In the genomic region with DNA sequence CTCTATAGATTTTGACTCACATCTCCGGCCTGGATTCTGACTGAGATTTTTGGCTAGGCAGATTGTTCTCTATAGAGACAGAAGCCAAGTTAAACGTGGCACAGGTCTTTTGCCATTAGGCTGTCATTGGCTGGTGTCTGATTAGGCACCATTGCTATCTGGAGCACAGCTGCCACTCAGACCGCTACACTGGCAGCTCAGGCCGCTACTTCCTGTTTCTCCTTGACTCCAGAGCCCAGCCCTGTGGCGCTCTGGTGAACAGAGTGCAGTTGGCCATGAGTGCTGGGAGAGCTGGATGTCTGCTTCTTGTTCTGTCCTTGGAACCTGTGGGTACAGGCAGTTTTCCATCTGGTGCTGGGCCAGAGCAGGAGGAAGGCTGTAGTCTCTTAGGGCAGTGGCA, we compare ENCODE assay signal across 8 mouse cellular contexts. TPM values are rescaled to one million over a fixed set of nuclear protein-coding genes. Genes with fewer than 3 reads are reported as not detected.
DNase-seq lines count a peak whose midpoint lies in the region; ATAC-seq lines count a peak whose summit lies in the region.

No protein-coding gene starts in this region.

- H3K9ac ChIP-seq in limb, embryonic 12.5 days (replicated peaks), result no peak overlapping the region
- H3K9ac ChIP-seq in hindbrain, embryonic 11.5 days (ENCODE audit: low read depth, low read length), result no peak overlapping the region

- WGBS in limb, embryonic 12.5 days, result 80% methylated on average over 5 of the region's 5 CpGs
- WGBS in limb, embryonic 10.5 days, result 88% methylated on average over 5 of the region's 5 CpGs
- WGBS in hindbrain, embryonic 11.5 days, result 89% methylated on average over 5 of the region's 5 CpGs

- H3K36me3 ChIP-seq in limb, embryonic 12.5 days, result peaks cover 26% of the 10 kb centered on the region
- H3K36me3 ChIP-seq in limb, embryonic 10.5 days, result peaks cover 5% of the 10 kb centered on the region; the same call in 1 of the 2 replicates
- H3K36me3 ChIP-seq in hindbrain, embryonic 11.5 days (ENCODE audit: control insufficient read depth, insufficient read depth, low read length), result no peaks in the 10 kb centered on the region

- H3K27me3 ChIP-seq in limb, embryonic 12.5 days, result no peaks in the 10 kb centered on the region
- H3K27me3 ChIP-seq in limb, embryonic 10.5 days (ENCODE audit: low read depth, poor library complexity, severe bottlenecking), result no peaks in the 10 kb centered on the region
- H3K27me3 ChIP-seq in hindbrain, embryonic 11.5 days (ENCODE audit: control insufficient read depth, insufficient read depth, low read length), result no peaks in the 10 kb centered on the region

- no peaks in the 10 kb centered on the region for H3K4me1 ChIP-seq in limb, embryonic 12.5 days (replicated peaks)
- H3K4me1 ChIP-seq in limb, embryonic 10.5 days, result no peaks in the 10 kb centered on the region
- no peaks in the 10 kb centered on the region for H3K4me1 ChIP-seq in hindbrain, embryonic 11.5 days (replicated peaks; ENCODE audit: control insufficient read depth, insufficient read depth, low read length)

- intact Hi-C loops in heart, postnatal 14 days (cut with DNase I), result loop anchor here (5.0 kb wide), 1 partner anchor 70 kb away; no protein-coding TSS in a partner anchor

- H3K4me3 ChIP-seq in limb, embryonic 12.5 days (replicated peaks), result no peak overlapping the region
- H3K4me3 ChIP-seq in limb, embryonic 10.5 days, result no peak overlapping the region
- H3K4me3 ChIP-seq in hindbrain, embryonic 11.5 days (ENCODE audit: low read depth, low read length), result no peak overlapping the region

- no peak overlapping the region for H3K27ac ChIP-seq in limb, embryonic 12.5 days
- H3K27ac ChIP-seq in limb, embryonic 10.5 days, result no peak overlapping the region
- no peak overlapping the region for H3K27ac ChIP-seq in hindbrain, embryonic 11.5 days (ENCODE audit: low read depth, low read length)

- no peak for DNase-seq in limb, embryonic 10.5 days (ENCODE audit: low spot score)
- peak; percentile 84 for DNase-seq in adrenal gland, postnatal 10 days
- peak; percentile 70 to 77 for DNase-seq in heart, postnatal 14 days
- DNase-seq in frontal cortex, postnatal 25 days (ENCODE audit: low spot score in 2 of 2), result no peak
- DNase-seq in hindbrain, embryonic 11.5 days (ENCODE audit: low spot score), result no peak

- no peaks in the 10 kb centered on the region for H3K9me3 ChIP-seq in limb, embryonic 12.5 days
- H3K9me3 ChIP-seq in limb, embryonic 10.5 days (replicated peaks), result no peaks in the 10 kb centered on the region
- no peaks in the 10 kb centered on the region for H3K9me3 ChIP-seq in hindbrain, embryonic 11.5 days (ENCODE audit: control insufficient read depth, low read length)

- ATAC-seq in limb, embryonic 12.5 days (ENCODE audit: insufficient number of reproducible peaks, insufficient read depth, low FRiP score, low TSS enrichment, low read depth), result peak; percentile 56; the same call in 1 of the 2 replicates
- peak; percentile 58; the same call in 1 of the 2 replicates for ATAC-seq in erythroblast, adult 5-6 weeks (replicated peaks; ENCODE audit: low FRiP score, poor library complexity, severe bottlenecking)
- ATAC-seq in neutrophil, adult 5-6 weeks (ENCODE audit: extremely low read depth, insufficient number of reproducible peaks, low FRiP score, poor library complexity, severe bottlenecking), result 0 out of 2 replicates have a peak, but pooled peaks have one; percentile 25
- ATAC-seq in hindbrain, embryonic 11.5 days (ENCODE audit: low FRiP score), result no peak

- H3K4me2 ChIP-seq in limb, embryonic 12.5 days, result no peak overlapping the region
- H3K4me2 ChIP-seq in hindbrain, embryonic 11.5 days (replicated peaks; ENCODE audit: low read depth, low read length), result no peak overlapping the region

RNA-seq across cellular contexts. Expression of gene Hbp1, which starts 33.1 kb away (rescaled TPM):
- 133 and 134 TPM in 2 replicates for polyA plus RNA-seq in limb, embryonic 12.5 days (2016; fragmentation: Nextera tagmentation; extraction: Ambion mirVana)
- polyA plus RNA-seq in limb, embryonic 10.5 days (2016; fragmentation: Nextera tagmentation; extraction: Ambion mirVana), result 84.4 and 110 TPM in 2 replicates
- total RNA-seq in adrenal gland, postnatal 10 days (2021), result 100 to 1,000 TPM; 106 to 116 TPM
- 323 and 325 TPM in 2 replicates for total RNA-seq in erythroblast, adult 5-6 weeks (2015; ENCODE audit: low replicate concordance)
- total RNA-seq in erythroblast, adult 5-6 weeks (2017; ENCODE audit: low replicate concordance), result 332 and 347 TPM in 2 replicates
- 10 to 100 TPM; 83.7 to 87.2 TPM for total RNA-seq in heart, postnatal 14 days (2021)
- 186 and 210 TPM in 2 replicates for total RNA-seq in neutrophil, adult 5-6 weeks (2017)
- 102 and 104 TPM in 2 replicates for polyA plus RNA-seq in hindbrain, embryonic 11.5 days (2014; fragmentation: Nextera tagmentation; extraction: Ambion mirVana)

Comparison
In these comparisons a context has a peak if more than half of its experiments do, and no peak if none do; other contexts are left out.
1. DNase-seq: peak in adrenal gland, postnatal 10 days (single experiment) and heart, postnatal 14 days (2 of 2); none in limb, embryonic 10.5 days (single experiment), frontal cortex, postnatal 25 days (0 of 2) and hindbrain, embryonic 11.5 days (single experiment).